Mouse (Mus musculus): ENCODE results near the gene Slc6a16. TPM values are rescaled to one million over a fixed set of nuclear protein-coding genes. Genes with fewer than 3 reads are reported as not detected.
A peak's percentile ranks its signal among the peaks of the same experiment; 100 is the strongest.
"Not testable (repeated sequence)": the region's sequence is repeated elsewhere in the genome, so short reads cannot be mapped to it uniquely, and the experiment has no call there.

Gene Slc6a16
- total and polyA plus RNA-seq, 2 experiments from 2014 or later = 0.16 to 2.3 TPM

- TF ChIP-seq CTCF (IDR thresholded peaks at IDR 0.05) = no peak
- Histone ChIP-seq H3K9ac (replicated peaks; ENCODE audit: low read length, poor library complexity, severe bottlenecking) (no peak within 1 kb of the TSS), H3K27ac (ENCODE audit: low read depth, low read length) (no peak within 1 kb of the TSS), H3K4me1 (ENCODE audit: insufficient read depth, low read length) (peaks cover 12% of the 10 kb centered on the region), H3K9me3 (ENCODE audit: low read length) (no peaks in the 10 kb centered on the region), H3K27me3 (ENCODE audit: insufficient read depth, low read length) (peaks cover 5% of the 10 kb centered on the region; the same call in 1 of the 2 replicates), H3K36me3 (ENCODE audit: insufficient read depth, low read length) (no peaks in the 10 kb centered on the region), H3K4me3 (ENCODE audit: low read depth, low read length) (no peak within 1 kb of the TSS), H3K4me2 (ENCODE audit: low read depth, low read length, poor library complexity, severe bottlenecking) (no peak within 1 kb of the TSS)
- DNase-seq (ENCODE audit: low spot score) (no peak), ATAC-seq (ENCODE audit: low FRiP score) (no peak)
- 41% methylated on average over 20 of the region's 20 CpGs for WGBS
Observed at GRCm38 (mm10) chr7:45238723-45239496, 2.0 kb upstream of the Slc6a16 start, which contains the start of gene Cd37. Gene Cd37, minus strand, starts transcription at chr7:45239115.

- DNase-seq (ENCODE audit: low spot score) (no peak), ATAC-seq (ENCODE audit: low FRiP score) (no peak)
- Histone ChIP-seq H3K9me3 (ENCODE audit: low read length) (no peaks in the 10 kb centered on the region), H3K4me3 (ENCODE audit: low read depth, low read length) (no peak overlapping the region), H3K27ac (ENCODE audit: low read depth, low read length) (no peak overlapping the region), H3K4me1 (ENCODE audit: insufficient read depth, low read length) (peaks cover 5% of the 10 kb centered on the region; the same call in 1 of the 2 replicates), H3K27me3 (ENCODE audit: insufficient read depth, low read length) (no peaks in the 10 kb centered on the region), H3K36me3 (ENCODE audit: insufficient read depth, low read length) (no peaks in the 10 kb centered on the region), H3K4me2 (ENCODE audit: low read depth, low read length, poor library complexity, severe bottlenecking) (peak overlapping the region; percentile 74), H3K9ac (replicated peaks; ENCODE audit: low read length, poor library complexity, severe bottlenecking) (no peak overlapping the region)
- 57% methylated on average over 7 of the region's 7 CpGs for WGBS
- no peak for TF ChIP-seq CTCF (IDR thresholded peaks at IDR 0.05)
Observed at GRCm38 (mm10) chr7:45240109-45240508, 776 bp upstream of the Slc6a16 start.

GRCm38 (mm10) chr7:45241389-45241749, 484 bp downstream of the Slc6a16 start:
- DNase-seq (ENCODE audit: low spot score) (no peak), ATAC-seq (ENCODE audit: low FRiP score) (no peak)
- Histone ChIP-seq H3K27me3 (ENCODE audit: insufficient read depth, low read length) (no peaks in the 10 kb centered on the region), H3K4me1 (ENCODE audit: insufficient read depth, low read length) (peaks cover 3% of the 10 kb centered on the region; the same call in 1 of the 2 replicates), H3K4me3 (ENCODE audit: low read depth, low read length) (peak overlapping the region; percentile 44; the same call in 1 of the 2 replicates), H3K27ac (ENCODE audit: low read depth, low read length) (no peak overlapping the region), H3K9me3 (ENCODE audit: low read length) (no peaks in the 10 kb centered on the region), H3K36me3 (ENCODE audit: insufficient read depth, low read length) (no peaks in the 10 kb centered on the region), H3K4me2 (ENCODE audit: low read depth, low read length, poor library complexity, severe bottlenecking) (peak overlapping the region; percentile 74), H3K9ac (replicated peaks; ENCODE audit: low read length, poor library complexity, severe bottlenecking) (peak overlapping the region; percentile 51; the same call in 1 of the 2 replicates)
- no peak for TF ChIP-seq CTCF (IDR thresholded peaks at IDR 0.05)
- WGBS = 80% methylated on average over 6 of the region's 6 CpGs

GRCm38 (mm10) chr7:45247666-45248065, 6.8 kb downstream of the Slc6a16 start:
- no peak for ATAC-seq (ENCODE audit: low FRiP score)
- Histone ChIP-seq H3K4me3 (ENCODE audit: low read depth, low read length) (no peak overlapping the region), H3K9ac (replicated peaks; ENCODE audit: low read length, poor library complexity, severe bottlenecking) (no peak overlapping the region), H3K9me3 (ENCODE audit: low read length) (no peaks in the 10 kb centered on the region), H3K4me2 (ENCODE audit: low read depth, low read length, poor library complexity, severe bottlenecking) (no peak overlapping the region), H3K36me3 (ENCODE audit: insufficient read depth, low read length) (no peaks in the 10 kb centered on the region), H3K4me1 (ENCODE audit: insufficient read depth, low read length) (no peaks in the 10 kb centered on the region), H3K27ac (ENCODE audit: low read depth, low read length) (no peak overlapping the region), H3K27me3 (ENCODE audit: insufficient read depth, low read length) (no peaks in the 10 kb centered on the region)
- no peak for TF ChIP-seq CTCF (IDR thresholded peaks at IDR 0.05)
- WGBS = 34% methylated on average over 3 of the region's 3 CpGs
- no peak for DNase-seq (ENCODE audit: low spot score)

GRCm38 (mm10) chr7:45253806-45254205, 12.9 kb downstream of the Slc6a16 start:
- no peak for DNase-seq (ENCODE audit: low spot score)
- 90% methylated on average over 8 of the region's 8 CpGs for WGBS
- H3K36me3 ChIP-seq (ENCODE audit: insufficient read depth, low read length) = no peaks in the 10 kb centered on the region
- no peak overlapping the region for H3K4me2 ChIP-seq (ENCODE audit: low read depth, low read length, poor library complexity, severe bottlenecking)
- no peak overlapping the region for H3K27ac ChIP-seq (ENCODE audit: low read depth, low read length)
- no peak overlapping the region for H3K4me3 ChIP-seq (ENCODE audit: low read depth, low read length)
- H3K27me3 ChIP-seq (ENCODE audit: insufficient read depth, low read length) = no peaks in the 10 kb centered on the region
- no peak overlapping the region for H3K9ac ChIP-seq (replicated peaks; ENCODE audit: low read length, poor library complexity, severe bottlenecking)
- no peak for TF ChIP-seq CTCF (IDR thresholded peaks at IDR 0.05)
- no peaks in the 10 kb centered on the region for H3K9me3 ChIP-seq (ENCODE audit: low read length)
- H3K4me1 ChIP-seq (ENCODE audit: insufficient read depth, low read length) = no peaks in the 10 kb centered on the region
- no peak for ATAC-seq (ENCODE audit: low FRiP score)

GRCm38 (mm10) chr7:45255822-45256221, 14.9 kb downstream of the Slc6a16 start:
- WGBS = 79% methylated on average over 4 of the region's 7 CpGs
- ATAC-seq (ENCODE audit: low FRiP score); H3K36me3 ChIP-seq (ENCODE audit: insufficient read depth, low read length): not testable (repeated sequence)

More at GRCm38 (mm10) chr7:45255822-45256221, 14.9 kb downstream of the Slc6a16 start:
- not testable (repeated sequence) for H3K4me2 ChIP-seq (ENCODE audit: low read depth, low read length, poor library complexity, severe bottlenecking); H3K9me3 ChIP-seq (ENCODE audit: low read length); H3K9ac ChIP-seq (replicated peaks; ENCODE audit: low read length, poor library complexity, severe bottlenecking); H3K4me3 ChIP-seq (ENCODE audit: low read depth, low read length); DNase-seq (ENCODE audit: low spot score); H3K27ac ChIP-seq (ENCODE audit: low read depth, low read length); H3K27me3 ChIP-seq (ENCODE audit: insufficient read depth, low read length); H3K4me1 ChIP-seq (ENCODE audit: insufficient read depth, low read length)
